Mouse (Mus musculus): Measurements from ENCODE around the gene Il6st.

DNA sequence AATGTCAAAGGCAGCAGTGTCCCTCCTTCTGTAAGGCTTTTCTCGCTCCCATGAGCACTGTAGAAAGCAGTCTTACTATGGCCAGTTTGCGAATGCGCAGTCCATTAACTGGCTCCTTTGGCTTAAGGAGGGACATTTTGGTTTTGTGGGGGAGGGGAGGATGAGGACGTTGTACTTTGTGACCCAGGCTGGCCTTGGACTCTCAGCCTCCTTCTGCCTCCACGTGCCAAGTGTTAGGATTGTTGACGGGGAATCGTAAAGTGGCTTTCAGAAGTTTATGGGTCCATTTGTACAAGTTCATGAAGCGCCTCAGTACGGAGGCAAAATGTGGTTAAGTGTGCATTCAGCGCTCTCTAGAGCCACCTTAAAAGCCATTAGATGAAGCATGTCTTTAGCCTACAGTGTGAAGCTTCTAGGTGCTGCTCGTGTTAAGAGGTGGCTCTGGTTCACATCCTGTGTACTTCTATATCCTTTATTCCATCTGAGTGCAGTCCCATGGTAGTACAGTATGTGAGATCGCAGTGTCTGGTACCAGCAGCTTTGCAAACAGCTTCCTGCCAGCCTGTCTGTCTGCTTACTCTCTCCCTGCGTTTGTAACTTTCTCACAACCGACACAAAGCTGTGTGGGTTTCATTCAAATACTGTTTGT is 27.9 kb downstream of the Il6st start:
- no peak for TF ChIP-seq POLR2A (IDR thresholded peaks at IDR 0.05; ENCODE audit: borderline replicate concordance, low read depth, low read length)
- TF ChIP-seq CTCF (IDR thresholded peaks at IDR 0.05; ENCODE audit: low read depth, low read length) = no peak

All from bone marrow macrophage, adult 2 months (primary cell).